Mouse (Mus musculus): ENCODE measurements around the gene Suds3. TPM values are rescaled to one million over a fixed set of nuclear protein-coding genes. Genes with fewer than 3 reads are reported as not detected.

The Suds3 gene
- polyA plus RNA-seq, 1 experiment = 76.0 TPM

- Histone ChIP-seq H3K4me3 (ENCODE audit: insufficient read depth, poor library complexity, severe bottlenecking) (no peak overlapping the region), H3K27me3 (ENCODE audit: control insufficient read depth, insufficient read depth, insufficient read length) (no peaks in the 10 kb centered on the region), H3ac (ENCODE audit: control insufficient read depth, insufficient read length, low read depth) (no peak overlapping the region), H3K36me3 (ENCODE audit: control insufficient read depth, insufficient read depth) (no peaks in the 10 kb centered on the region), H3K79me3 (ENCODE audit: low read depth) (no peaks in the 10 kb centered on the region), H3K79me2 (ENCODE audit: control insufficient read depth, insufficient read depth) (no peaks in the 10 kb centered on the region)
- TF ChIP-seq MYOG (IDR thresholded peaks at IDR 0.05; ENCODE audit: control insufficient read depth, extremely low read depth, insufficient read length) (no peak), MAX (IDR thresholded peaks at IDR 0.05) (no peak)
Measured at GRCm38 (mm10) chr5:117136570-117136969, 20.7 kb upstream of the Suds3 start.

GRCm38 (mm10) chr5:117135869-117136268 is 20.0 kb upstream of the Suds3 start:
- TF ChIP-seq MYOD1 (IDR thresholded peaks at IDR 0.05; ENCODE audit: control insufficient read depth, insufficient read length, low read depth) = no peak
- TF ChIP-seq MAX (IDR thresholded peaks at IDR 0.05) = no peak
- TF ChIP-seq CEBPB (IDR thresholded peaks at IDR 0.05; ENCODE audit: low read depth) = no peak
- H3ac ChIP-seq (ENCODE audit: control insufficient read depth, insufficient read length, low read depth) = no peak overlapping the region

GRCm38 (mm10) chr5:117134889-117135456 is 19.1 kb upstream of the Suds3 start:
- Histone ChIP-seq H3ac (ENCODE audit: control insufficient read depth, insufficient read length, low read depth) (no peak overlapping the region), H3K4me3 (ENCODE audit: insufficient read depth, poor library complexity, severe bottlenecking) (no peak overlapping the region)

More at GRCm38 (mm10) chr5:117135869-117136268, 20.0 kb upstream of the Suds3 start:
- Histone ChIP-seq H3K79me2 (ENCODE audit: control insufficient read depth, insufficient read depth) (no peaks in the 10 kb centered on the region), H3K4me3 (ENCODE audit: insufficient read depth, poor library complexity, severe bottlenecking) (no peak overlapping the region), H3K27me3 (ENCODE audit: control insufficient read depth, insufficient read depth, insufficient read length) (no peaks in the 10 kb centered on the region), H3K36me3 (ENCODE audit: control insufficient read depth, insufficient read depth) (no peaks in the 10 kb centered on the region), H3K79me3 (ENCODE audit: low read depth) (peaks cover 1% of the 10 kb centered on the region)

GRCm38 (mm10) chr5:117134066-117134888 is 18.4 kb upstream of the Suds3 start:
- no peaks in the 10 kb centered on the region for H3K79me2 ChIP-seq (ENCODE audit: control insufficient read depth, insufficient read depth)
- no peak for TF ChIP-seq FOSL1 (IDR thresholded peaks at IDR 0.05; ENCODE audit: insufficient read depth, low read length, poor library complexity, severe bottlenecking)
- no peak for TF ChIP-seq MAX (IDR thresholded peaks at IDR 0.05)
- H3K4me3 ChIP-seq (ENCODE audit: insufficient read depth, poor library complexity, severe bottlenecking) = no peak overlapping the region
- no peak overlapping the region for H3ac ChIP-seq (ENCODE audit: control insufficient read depth, insufficient read length, low read depth)
- no peaks in the 10 kb centered on the region for H3K36me3 ChIP-seq (ENCODE audit: control insufficient read depth, insufficient read depth)
- H3K27me3 ChIP-seq (ENCODE audit: control insufficient read depth, insufficient read depth, insufficient read length) = no peaks in the 10 kb centered on the region
- H3K79me3 ChIP-seq (ENCODE audit: low read depth) = peaks cover 2% of the 10 kb centered on the region

More at GRCm38 (mm10) chr5:117134889-117135456, 19.1 kb upstream of the Suds3 start:
- Histone ChIP-seq H3K79me2 (ENCODE audit: control insufficient read depth, insufficient read depth) (no peaks in the 10 kb centered on the region), H3K36me3 (ENCODE audit: control insufficient read depth, insufficient read depth) (no peaks in the 10 kb centered on the region), H3K79me3 (ENCODE audit: low read depth) (peaks cover 2% of the 10 kb centered on the region), H3K27me3 (ENCODE audit: control insufficient read depth, insufficient read depth, insufficient read length) (no peaks in the 10 kb centered on the region)
- no peak for TF ChIP-seq FOSL1 (IDR thresholded peaks at IDR 0.05; ENCODE audit: insufficient read depth, low read length, poor library complexity, severe bottlenecking)
- no peak for TF ChIP-seq USF1 (IDR thresholded peaks at IDR 0.05; ENCODE audit: low read depth)
- no peak for TF ChIP-seq MAX (IDR thresholded peaks at IDR 0.05)
- no peak for TF ChIP-seq CTCF (IDR thresholded peaks at IDR 0.05; ENCODE audit: control insufficient read depth, insufficient read depth, insufficient read length)
- no peak for TF ChIP-seq CEBPB (IDR thresholded peaks at IDR 0.05; ENCODE audit: low read depth)
- TF ChIP-seq MYOG (IDR thresholded peaks at IDR 0.05; ENCODE audit: control insufficient read depth, extremely low read depth, insufficient read length) = no peak
- no peak for TF ChIP-seq MYOD1 (IDR thresholded peaks at IDR 0.05; ENCODE audit: control insufficient read depth, insufficient read length, low read depth)

GRCm38 (mm10) chr5:117133446-117134065 is 17.6 kb upstream of the Suds3 start:
- Histone ChIP-seq H3ac (ENCODE audit: control insufficient read depth, insufficient read length, low read depth) (no peak overlapping the region), H3K4me3 (ENCODE audit: insufficient read depth, poor library complexity, severe bottlenecking) (no peak overlapping the region), H3K27me3 (ENCODE audit: control insufficient read depth, insufficient read depth, insufficient read length) (no peaks in the 10 kb centered on the region), H3K79me2 (ENCODE audit: control insufficient read depth, insufficient read depth) (no peaks in the 10 kb centered on the region), H3K36me3 (ENCODE audit: control insufficient read depth, insufficient read depth) (no peaks in the 10 kb centered on the region), H3K79me3 (ENCODE audit: low read depth) (peaks cover 2% of the 10 kb centered on the region)
- no peak for TF ChIP-seq CTCF (IDR thresholded peaks at IDR 0.05; ENCODE audit: control insufficient read depth, insufficient read depth, insufficient read length)
- TF ChIP-seq CEBPB (IDR thresholded peaks at IDR 0.05; ENCODE audit: low read depth) = no peak
- no peak for TF ChIP-seq MYOD1 (IDR thresholded peaks at IDR 0.05; ENCODE audit: control insufficient read depth, insufficient read length, low read depth)
- TF ChIP-seq MYOG (IDR thresholded peaks at IDR 0.05; ENCODE audit: control insufficient read depth, extremely low read depth, insufficient read length) = no peak
- no peak for TF ChIP-seq FOSL1 (IDR thresholded peaks at IDR 0.05; ENCODE audit: insufficient read depth, low read length, poor library complexity, severe bottlenecking)
- no peak for TF ChIP-seq USF1 (IDR thresholded peaks at IDR 0.05; ENCODE audit: low read depth)
- TF ChIP-seq MAX (IDR thresholded peaks at IDR 0.05) = no peak

GRCm38 (mm10) chr5:117130726-117131125 is 14.8 kb upstream of the Suds3 start:
- TF ChIP-seq CTCF (IDR thresholded peaks at IDR 0.05; ENCODE audit: control insufficient read depth, insufficient read depth, insufficient read length) = no peak
- no peak for TF ChIP-seq FOSL1 (IDR thresholded peaks at IDR 0.05; ENCODE audit: insufficient read depth, low read length, poor library complexity, severe bottlenecking)
- TF ChIP-seq MYOD1 (IDR thresholded peaks at IDR 0.05; ENCODE audit: control insufficient read depth, insufficient read length, low read depth) = no peak
- TF ChIP-seq MYOG (IDR thresholded peaks at IDR 0.05; ENCODE audit: control insufficient read depth, extremely low read depth, insufficient read length) = no peak
- TF ChIP-seq USF1 (IDR thresholded peaks at IDR 0.05; ENCODE audit: low read depth) = no peak
- TF ChIP-seq CEBPB (IDR thresholded peaks at IDR 0.05; ENCODE audit: low read depth) = no peak
- no peak for TF ChIP-seq MAX (IDR thresholded peaks at IDR 0.05)

More at GRCm38 (mm10) chr5:117130726-117131125, 14.8 kb upstream of the Suds3 start:
- no peak overlapping the region for H3K4me3 ChIP-seq (ENCODE audit: insufficient read depth, poor library complexity, severe bottlenecking)
- no peaks in the 10 kb centered on the region for H3K27me3 ChIP-seq (ENCODE audit: control insufficient read depth, insufficient read depth, insufficient read length)
- H3K79me2 ChIP-seq (ENCODE audit: control insufficient read depth, insufficient read depth) = no peaks in the 10 kb centered on the region
- no peak overlapping the region for H3ac ChIP-seq (ENCODE audit: control insufficient read depth, insufficient read length, low read depth)
- peaks cover 2% of the 10 kb centered on the region for H3K79me3 ChIP-seq (ENCODE audit: low read depth)
- H3K36me3 ChIP-seq (ENCODE audit: control insufficient read depth, insufficient read depth) = no peaks in the 10 kb centered on the region
